Mouse (Mus musculus): ENCODE data around the gene Ppp1r16b. TPM values are rescaled to one million over a fixed set of nuclear protein-coding genes. Genes with fewer than 3 reads are reported as not detected.

Ppp1r16b gene
- polyA plus RNA-seq, 1 experiment from 2014 or later, result 4.6 TPM

DNA sequence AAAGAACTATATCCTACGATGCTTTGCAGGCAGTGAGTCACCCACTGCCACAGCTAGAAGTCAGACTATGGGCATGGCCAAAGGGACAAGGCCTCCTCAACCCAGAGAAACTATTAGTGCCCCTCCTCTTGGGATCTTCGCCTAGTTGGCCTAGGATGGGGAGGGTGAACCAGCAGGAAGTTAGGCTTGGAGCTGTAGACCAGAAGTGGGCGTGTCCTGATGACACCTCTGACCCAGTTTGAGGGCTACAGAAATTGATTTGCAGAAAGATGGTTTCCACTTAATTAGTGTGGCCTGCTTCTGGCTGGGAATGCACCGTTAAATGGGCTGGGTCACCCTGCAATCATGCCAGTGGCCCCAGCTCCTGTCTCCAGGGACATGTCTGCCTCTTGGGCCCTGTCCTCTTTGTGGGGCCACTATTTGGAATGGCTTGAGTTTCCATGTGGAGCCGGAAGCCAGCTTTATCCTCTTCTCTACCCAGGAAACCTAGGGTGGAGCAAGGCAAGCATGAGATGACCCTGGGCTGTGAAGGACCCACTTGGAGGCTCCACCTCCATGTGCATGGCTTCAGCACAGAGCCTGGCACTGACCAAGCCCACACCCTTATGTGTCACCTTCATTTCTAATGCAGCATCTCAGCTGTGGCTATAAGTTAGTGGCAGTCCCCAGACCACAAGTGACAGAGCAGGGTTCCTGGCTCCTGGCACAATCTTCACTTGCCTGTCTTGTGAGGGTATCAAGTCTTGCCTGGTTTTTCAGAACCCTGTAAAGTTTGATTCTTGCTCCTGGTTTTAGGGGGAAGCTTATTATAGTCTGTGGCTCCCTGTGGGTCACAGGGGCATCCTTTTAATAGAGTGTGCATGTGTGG is 52.6 kb downstream of the Ppp1r16b start:
- H3K4me2 ChIP-seq (ENCODE audit: low read depth, severe bottlenecking), result no peak overlapping the region
- H3K36me3 ChIP-seq (ENCODE audit: control insufficient read depth, insufficient read depth, low read length), result no peaks in the 10 kb centered on the region
- no peak overlapping the region for H3K4me3 ChIP-seq (ENCODE audit: low read depth, low read length)
- H3K27me3 ChIP-seq (ENCODE audit: control insufficient read depth, insufficient read depth, low read length), result no peaks in the 10 kb centered on the region
- no peak overlapping the region for H3K27ac ChIP-seq (replicated peaks; ENCODE audit: low read depth, low read length)
- ATAC-seq (ENCODE audit: insufficient number of reproducible peaks, low FRiP score, low TSS enrichment, low read depth) (no peak), DNase-seq (ENCODE audit: low spot score) (no peak)
- 83% methylated on average over 5 of the region's 5 CpGs for WGBS
- 0 out of 2 replicates have a peak, but pooled peaks cover 3% of the 10 kb centered on the region for H3K4me1 ChIP-seq (ENCODE audit: control insufficient read depth, insufficient read depth, low read length)
- no peaks in the 10 kb centered on the region for H3K9me3 ChIP-seq (ENCODE audit: control insufficient read depth, low read length)
- no peak overlapping the region for H3K9ac ChIP-seq (ENCODE audit: low read length)

DNA sequence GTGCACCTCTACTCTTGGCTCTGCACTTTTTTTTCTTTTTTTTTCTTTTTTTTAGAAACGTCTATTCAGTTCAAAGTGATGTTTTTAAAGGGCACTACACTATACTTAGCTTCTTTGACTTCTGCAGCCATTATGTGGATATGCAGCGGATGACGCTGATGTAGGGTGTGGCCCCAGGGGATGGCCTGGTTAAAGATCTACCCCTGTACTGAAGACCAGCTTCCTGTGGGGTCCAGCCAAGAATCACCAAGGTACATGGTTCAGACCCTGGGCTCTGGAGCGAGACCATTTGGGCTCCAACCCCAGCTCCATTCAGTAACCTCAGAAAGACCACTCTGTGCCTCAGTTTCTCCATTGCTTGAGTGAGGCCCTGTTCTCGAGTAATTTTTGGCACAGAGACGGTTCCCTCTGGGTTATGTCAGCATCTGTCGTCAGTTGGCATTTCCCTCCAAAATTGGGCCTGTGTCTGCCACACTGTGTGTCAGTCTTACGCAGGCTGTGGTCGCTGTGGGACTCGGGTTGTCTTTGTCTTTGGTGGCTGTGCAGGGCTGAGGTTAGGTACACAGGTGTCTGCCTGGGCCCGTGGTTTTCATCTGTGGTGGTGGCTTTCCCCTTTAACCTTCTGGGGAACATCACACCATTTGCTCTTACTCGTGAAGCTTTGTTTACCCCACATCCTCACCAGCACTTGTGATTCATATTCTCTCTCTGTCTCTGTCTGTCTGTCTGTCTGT is 53.8 kb downstream of the Ppp1r16b start:
- Histone ChIP-seq H3K27ac (replicated peaks; ENCODE audit: low read depth, low read length) (no peak overlapping the region), H3K36me3 (ENCODE audit: control insufficient read depth, insufficient read depth, low read length) (no peaks in the 10 kb centered on the region), H3K9ac (ENCODE audit: low read length) (no peak overlapping the region), H3K27me3 (ENCODE audit: control insufficient read depth, insufficient read depth, low read length) (no peaks in the 10 kb centered on the region), H3K4me2 (ENCODE audit: low read depth, severe bottlenecking) (no peak overlapping the region), H3K4me3 (ENCODE audit: low read depth, low read length) (no peak overlapping the region), H3K4me1 (ENCODE audit: control insufficient read depth, insufficient read depth, low read length) (0 out of 2 replicates have a peak, but pooled peaks cover 3% of the 10 kb centered on the region), H3K9me3 (ENCODE audit: control insufficient read depth, low read length) (no peaks in the 10 kb centered on the region)
- ATAC-seq (ENCODE audit: insufficient number of reproducible peaks, low FRiP score, low TSS enrichment, low read depth) (no peak), DNase-seq (ENCODE audit: low spot score) (no peak)
- 86% methylated on average over 12 of the region's 12 CpGs for WGBS

DNA sequence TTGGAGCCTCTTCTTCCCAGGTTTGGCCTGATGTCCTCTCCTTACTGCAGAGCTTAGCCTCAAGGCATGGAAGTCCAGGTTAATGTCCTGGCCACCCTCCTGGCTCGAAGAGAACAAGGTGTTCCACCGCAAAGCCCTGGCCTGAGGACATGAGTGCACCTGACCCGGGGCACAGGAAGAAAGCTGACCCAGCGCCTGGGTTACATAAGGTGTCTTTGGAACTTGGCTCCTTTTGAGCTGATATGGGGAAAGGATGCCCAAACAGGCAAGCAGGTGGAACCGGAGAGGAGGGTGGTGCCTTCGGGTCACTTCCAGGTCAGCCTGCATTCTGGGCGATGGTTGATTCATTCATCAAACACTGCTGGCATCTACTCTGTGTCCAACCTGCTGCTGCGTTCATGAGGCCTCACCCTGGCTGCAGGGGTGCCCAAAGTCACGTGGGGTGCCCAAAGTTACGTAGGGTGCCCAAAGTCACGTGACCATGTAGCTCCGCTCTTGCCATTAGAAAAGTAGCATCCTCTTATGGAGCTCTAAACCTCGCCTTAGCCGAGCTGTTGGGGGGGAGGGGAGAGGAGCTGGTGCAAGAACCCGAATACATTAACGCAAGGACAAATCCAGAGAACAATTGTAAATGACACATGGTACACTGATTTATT is 55.6 kb downstream of the Ppp1r16b start:
- Histone ChIP-seq H3K27ac (replicated peaks; ENCODE audit: low read depth, low read length) (no peak overlapping the region), H3K9me3 (ENCODE audit: control insufficient read depth, low read length) (no peaks in the 10 kb centered on the region), H3K27me3 (ENCODE audit: control insufficient read depth, insufficient read depth, low read length) (no peaks in the 10 kb centered on the region), H3K36me3 (ENCODE audit: control insufficient read depth, insufficient read depth, low read length) (no peaks in the 10 kb centered on the region), H3K9ac (ENCODE audit: low read length) (no peak overlapping the region), H3K4me1 (ENCODE audit: control insufficient read depth, insufficient read depth, low read length) (0 out of 2 replicates have a peak, but pooled peaks cover 3% of the 10 kb centered on the region), H3K4me3 (ENCODE audit: low read depth, low read length) (no peak overlapping the region), H3K4me2 (ENCODE audit: low read depth, severe bottlenecking) (no peak overlapping the region)
- 74% methylated on average over 16 of the region's 16 CpGs for WGBS
- ATAC-seq (ENCODE audit: insufficient number of reproducible peaks, low FRiP score, low TSS enrichment, low read depth) (no peak), DNase-seq (ENCODE audit: low spot score) (no peak)

DNA sequence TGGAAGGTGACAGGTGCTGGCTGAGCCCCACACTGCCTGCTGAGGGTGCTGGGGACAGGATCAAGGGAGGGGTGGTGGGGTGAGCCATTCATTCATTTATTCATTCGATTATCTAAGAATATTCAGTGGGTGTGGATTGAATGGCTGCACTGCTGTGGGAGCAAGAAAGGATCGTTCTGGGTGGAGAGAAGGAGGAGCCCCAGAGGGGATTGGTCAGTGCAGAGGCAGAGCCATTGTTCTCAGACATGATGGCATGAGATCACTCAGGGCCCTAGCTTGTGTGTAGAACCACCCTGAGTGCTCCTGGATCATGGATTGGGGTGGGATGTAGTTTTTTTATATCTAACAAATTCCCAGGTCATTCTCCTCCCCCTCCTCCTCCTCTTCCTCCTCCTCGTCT is 56.3 kb downstream of the Ppp1r16b start:
- Histone ChIP-seq H3K36me3 (ENCODE audit: control insufficient read depth, insufficient read depth, low read length) (no peaks in the 10 kb centered on the region), H3K4me3 (ENCODE audit: low read depth, low read length) (no peak overlapping the region), H3K9me3 (ENCODE audit: control insufficient read depth, low read length) (no peaks in the 10 kb centered on the region), H3K27ac (replicated peaks; ENCODE audit: low read depth, low read length) (no peak overlapping the region), H3K4me2 (ENCODE audit: low read depth, severe bottlenecking) (no peak overlapping the region), H3K9ac (ENCODE audit: low read length) (no peak overlapping the region), H3K27me3 (ENCODE audit: control insufficient read depth, insufficient read depth, low read length) (no peaks in the 10 kb centered on the region), H3K4me1 (ENCODE audit: control insufficient read depth, insufficient read depth, low read length) (no peaks in the 10 kb centered on the region)
- no peak for ATAC-seq (ENCODE audit: insufficient number of reproducible peaks, low FRiP score, low TSS enrichment, low read depth)
- 73% methylated on average over 3 of the region's 3 CpGs for WGBS
- no peak for DNase-seq (ENCODE audit: low spot score)

DNA sequence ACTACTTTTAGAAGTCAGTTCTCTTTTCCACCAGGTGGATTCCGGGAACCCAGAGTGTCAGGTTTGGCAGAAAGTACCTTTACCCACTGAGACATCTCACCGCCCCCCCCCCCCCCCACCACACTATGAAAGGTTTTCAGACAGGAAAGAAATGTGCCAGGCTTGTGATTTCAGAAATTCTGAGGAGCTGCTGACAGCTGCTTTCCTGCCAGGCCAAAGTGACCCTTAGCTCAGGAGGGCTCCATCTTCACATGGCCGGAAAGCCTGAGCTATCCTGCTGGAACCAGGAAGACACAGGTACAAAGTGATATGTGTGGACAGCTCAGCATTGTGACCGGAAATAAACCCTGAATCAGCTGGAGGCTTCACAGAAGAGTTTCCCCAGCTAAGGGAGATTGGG is 56.9 kb downstream of the Ppp1r16b start:
- no peak overlapping the region for H3K9ac ChIP-seq (ENCODE audit: low read length)
- H3K4me1 ChIP-seq (ENCODE audit: control insufficient read depth, insufficient read depth, low read length), result no peaks in the 10 kb centered on the region
- H3K27ac ChIP-seq (replicated peaks; ENCODE audit: low read depth, low read length), result no peak overlapping the region
- no peaks in the 10 kb centered on the region for H3K9me3 ChIP-seq (ENCODE audit: control insufficient read depth, low read length)
- no peaks in the 10 kb centered on the region for H3K36me3 ChIP-seq (ENCODE audit: control insufficient read depth, insufficient read depth, low read length)
- H3K4me3 ChIP-seq (ENCODE audit: low read depth, low read length), result no peak overlapping the region
- ATAC-seq (ENCODE audit: insufficient number of reproducible peaks, low FRiP score, low TSS enrichment, low read depth) (no peak), DNase-seq (ENCODE audit: low spot score) (no peak)
- H3K4me2 ChIP-seq (ENCODE audit: low read depth, severe bottlenecking), result no peak overlapping the region
- H3K27me3 ChIP-seq (ENCODE audit: control insufficient read depth, insufficient read depth, low read length), result no peaks in the 10 kb centered on the region
- WGBS, result 76% methylated on average over 4 of the region's 4 CpGs

DNA sequence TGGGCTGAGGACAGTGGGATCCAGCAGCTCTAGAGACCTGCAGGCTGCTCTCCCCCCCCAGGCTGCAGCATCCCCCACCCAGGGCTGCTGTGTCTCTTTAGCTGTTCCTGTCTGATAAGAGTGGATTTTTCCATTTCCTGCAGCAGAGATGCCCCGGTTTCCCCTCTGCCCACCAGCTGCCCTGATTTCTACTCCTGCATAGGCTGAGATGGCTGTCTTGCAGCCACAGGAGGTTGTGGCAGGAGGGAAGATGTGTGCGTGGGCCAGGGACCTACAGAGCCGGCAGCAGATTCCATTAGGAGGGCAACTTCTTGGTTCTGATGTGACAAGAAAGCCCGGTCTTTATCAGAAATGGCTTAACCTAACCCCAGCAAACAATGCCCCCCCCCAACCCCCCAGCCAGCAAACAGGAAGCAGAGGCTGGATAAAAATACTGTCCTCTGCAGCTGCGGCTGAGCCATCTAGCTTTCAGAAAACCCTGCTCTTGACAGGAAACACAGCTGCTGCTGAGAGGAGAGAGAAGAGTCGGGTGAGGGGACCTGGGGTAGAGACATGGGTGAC is 57.9 kb downstream of the Ppp1r16b start:
- Histone ChIP-seq H3K4me1 (ENCODE audit: control insufficient read depth, insufficient read depth, low read length) (no peaks in the 10 kb centered on the region), H3K27ac (replicated peaks; ENCODE audit: low read depth, low read length) (no peak overlapping the region), H3K4me3 (ENCODE audit: low read depth, low read length) (no peak overlapping the region), H3K36me3 (ENCODE audit: control insufficient read depth, insufficient read depth, low read length) (no peaks in the 10 kb centered on the region), H3K27me3 (ENCODE audit: control insufficient read depth, insufficient read depth, low read length) (no peaks in the 10 kb centered on the region), H3K4me2 (ENCODE audit: low read depth, severe bottlenecking) (no peak overlapping the region), H3K9ac (ENCODE audit: low read length) (no peak overlapping the region), H3K9me3 (ENCODE audit: control insufficient read depth, low read length) (no peaks in the 10 kb centered on the region)
- DNase-seq (ENCODE audit: low spot score), result no peak
- ATAC-seq (ENCODE audit: insufficient number of reproducible peaks, low FRiP score, low TSS enrichment, low read depth), result no peak
- WGBS, result 61% methylated on average over 6 of the region's 6 CpGs

DNA sequence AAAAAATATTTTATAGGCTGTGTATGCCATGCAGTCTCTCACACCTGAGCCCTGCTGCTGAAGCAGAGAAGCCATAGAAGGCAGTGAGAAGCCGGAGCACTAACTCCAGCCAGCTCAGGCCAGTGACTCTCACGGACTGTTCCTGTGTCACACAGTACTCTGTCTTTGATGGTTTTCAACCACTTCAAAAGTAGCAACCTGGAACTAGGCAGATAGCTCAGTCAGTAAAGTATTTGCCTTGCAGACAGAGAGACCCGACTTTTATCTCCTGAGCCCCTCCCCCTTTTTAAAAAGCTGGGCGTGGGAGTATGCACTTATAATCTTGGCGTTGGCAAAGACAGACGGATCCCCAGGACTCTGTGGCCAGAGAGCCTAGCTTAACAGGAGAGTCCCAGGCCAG is 58.6 kb downstream of the Ppp1r16b start:
- Histone ChIP-seq H3K27ac (replicated peaks; ENCODE audit: low read depth, low read length) (no peak overlapping the region), H3K4me2 (ENCODE audit: low read depth, severe bottlenecking) (no peak overlapping the region), H3K4me1 (ENCODE audit: control insufficient read depth, insufficient read depth, low read length) (no peaks in the 10 kb centered on the region), H3K9me3 (ENCODE audit: control insufficient read depth, low read length) (no peaks in the 10 kb centered on the region), H3K4me3 (ENCODE audit: low read depth, low read length) (no peak overlapping the region), H3K36me3 (ENCODE audit: control insufficient read depth, insufficient read depth, low read length) (no peaks in the 10 kb centered on the region), H3K27me3 (ENCODE audit: control insufficient read depth, insufficient read depth, low read length) (no peaks in the 10 kb centered on the region), H3K9ac (ENCODE audit: low read length) (no peak overlapping the region)
- DNase-seq (ENCODE audit: low spot score) (no peak), ATAC-seq (ENCODE audit: insufficient number of reproducible peaks, low FRiP score, low TSS enrichment, low read depth) (no peak)
- WGBS, result 50% methylated on average over 6 of the region's 6 CpGs

DNA sequence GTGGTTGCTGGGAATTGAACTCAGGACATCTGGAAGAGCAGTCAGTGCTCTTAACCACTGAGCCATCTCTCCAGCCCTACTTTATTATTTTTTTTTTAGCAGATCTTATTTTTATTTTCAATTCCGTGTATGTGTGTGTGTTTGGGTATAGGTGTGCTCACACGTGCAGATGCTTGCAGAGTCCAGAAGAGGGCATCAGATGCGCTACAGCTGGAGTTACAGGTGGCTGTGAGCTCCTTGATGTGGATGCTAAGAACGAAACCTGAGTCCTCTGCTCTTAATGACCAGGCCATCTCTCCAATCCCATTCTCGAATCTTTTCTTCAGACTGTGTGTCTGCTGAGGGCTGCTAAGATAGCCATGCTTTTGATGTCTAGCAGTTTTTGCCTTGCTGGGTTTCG is 61.1 kb downstream of the Ppp1r16b start:
- ATAC-seq (ENCODE audit: insufficient number of reproducible peaks, low FRiP score, low TSS enrichment, low read depth) (no peak), DNase-seq (ENCODE audit: low spot score) (no peak)
- Histone ChIP-seq H3K27me3 (ENCODE audit: control insufficient read depth, insufficient read depth, low read length) (no peaks in the 10 kb centered on the region), H3K4me2 (ENCODE audit: low read depth, severe bottlenecking) (no peak overlapping the region), H3K27ac (replicated peaks; ENCODE audit: low read depth, low read length) (no peak overlapping the region), H3K9me3 (ENCODE audit: control insufficient read depth, low read length) (no peaks in the 10 kb centered on the region), H3K9ac (ENCODE audit: low read length) (no peak overlapping the region), H3K36me3 (ENCODE audit: control insufficient read depth, insufficient read depth, low read length) (no peaks in the 10 kb centered on the region), H3K4me3 (ENCODE audit: low read depth, low read length) (no peak overlapping the region), H3K4me1 (ENCODE audit: control insufficient read depth, insufficient read depth, low read length) (no peaks in the 10 kb centered on the region)
- 59% methylated on average over 6 of the region's 6 CpGs for WGBS

Measured in limb, embryonic 11.5 days (tissue).